15 mouse cellular contexts compared by ENCODE assay signal in the genomic region with DNA sequence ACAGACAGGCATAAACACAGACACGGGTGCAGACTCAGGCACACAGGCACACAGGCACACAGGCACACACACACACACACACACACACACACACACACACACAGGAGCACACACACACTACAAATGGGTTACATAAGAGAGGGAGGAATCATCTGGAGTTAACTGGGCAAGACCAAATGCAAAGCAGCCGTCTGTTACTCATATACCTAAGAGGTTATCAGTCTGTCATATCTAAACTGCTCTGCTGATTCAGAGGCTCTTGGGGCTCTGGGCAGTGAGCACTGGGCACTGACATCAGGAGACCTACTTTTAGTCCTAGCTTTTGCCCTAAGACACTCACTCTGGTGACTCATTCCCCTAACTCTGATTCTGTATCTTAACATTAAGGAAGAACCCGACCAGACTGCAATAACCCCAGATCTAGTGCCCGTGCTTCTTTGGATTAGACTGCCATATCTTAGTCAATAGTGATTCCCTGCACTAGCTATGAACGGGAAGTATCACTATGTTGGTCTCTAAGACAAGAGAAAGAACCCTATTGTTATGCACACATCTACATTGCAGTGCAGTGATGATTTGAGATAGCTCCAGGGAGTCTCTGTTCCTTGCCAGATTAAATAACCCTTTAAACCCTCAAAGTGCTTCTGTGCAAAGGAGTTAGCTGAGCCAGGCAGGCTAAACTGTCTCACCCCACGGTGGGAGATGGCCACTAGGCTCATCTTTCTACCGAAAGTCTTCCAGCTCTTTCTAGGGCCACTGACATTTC.
DNase-seq lines count a peak whose midpoint lies in the region; ATAC-seq and TF ChIP-seq lines count a peak whose summit lies in the region.
"Had no signal": no experiment of that assay in that cellular context is flagged by ENCODE, and none has a peak within 500 bp of the region (broad histone marks: within the 10 kb centered on the region; RNA-seq: fewer than 3 reads in every experiment).

No protein-coding gene starts in this region.

- peak; percentile 18 for DNase-seq in adrenal gland, adult 2 months
- DNase-seq in adrenal gland, postnatal 10 days = no peak
- no peak for DNase-seq in kidney, postnatal 4 days
- peak; percentile 10 for DNase-seq in c-Kit-positive CD71-negative TER-119-negative erythroid progenitor cells, embryonic 14.5 days (ENCODE audit: low read depth)
- no peak for DNase-seq in lung, postnatal 10 days
- DNase-seq in stomach, postnatal 0 days (ENCODE audit: low spot score) = no peak
- DNase-seq: B cell, adult 2 months; cerebellum, adult 11 months; forebrain, postnatal 0 days had no signal

- TF ChIP-seq EP300 in stomach, postnatal 0 days (optimal IDR thresholded peaks at IDR 0.05) = no peak

- H3K9ac ChIP-seq in kidney, embryonic 16.5 days (replicated peaks; ENCODE audit: low read length) = no peak overlapping the region
- no peak overlapping the region for H3K9ac ChIP-seq in heart, embryonic 11.5 days (ENCODE audit: low read depth, low read length)
- no peak overlapping the region for H3K9ac ChIP-seq in stomach, postnatal 0 days (ENCODE audit: low read length)
- H3K9ac ChIP-seq: forebrain, postnatal 0 days; limb, embryonic 13.5 days; liver, embryonic 14.5 days had no signal

- no peaks in the 10 kb centered on the region for H3K4me1 ChIP-seq in kidney, embryonic 16.5 days (ENCODE audit: insufficient read depth, low read length)
- no peaks in the 10 kb centered on the region for H3K4me1 ChIP-seq in heart, embryonic 11.5 days (ENCODE audit: control insufficient read depth, insufficient read depth, low read length)
- H3K4me1 ChIP-seq in stomach, postnatal 0 days (replicated peaks; ENCODE audit: control insufficient read depth, insufficient read depth) = no peaks in the 10 kb centered on the region
- H3K4me1 ChIP-seq: hindbrain, embryonic 10.5 days; limb, embryonic 13.5 days had no signal

- 51% methylated on average over 7 of the region's 7 CpGs for WGBS in kidney, embryonic 16.5 days
- WGBS in heart, embryonic 11.5 days (ENCODE audit: insufficient replicate concordance) = 48% methylated on average over 7 of the region's 7 CpGs
- 47% methylated on average over 7 of the region's 7 CpGs for WGBS in stomach, postnatal 0 days

- TF ChIP-seq CTCF in stomach, postnatal 0 days (IDR thresholded peaks at IDR 0.05; ENCODE audit: low read depth) = no peak

- no peaks in the 10 kb centered on the region for H3K36me3 ChIP-seq in kidney, embryonic 16.5 days (ENCODE audit: insufficient read depth, low read length)
- H3K36me3 ChIP-seq in heart, embryonic 11.5 days (ENCODE audit: control insufficient read depth, insufficient read depth, low read length) = no peaks in the 10 kb centered on the region
- no peaks in the 10 kb centered on the region for H3K36me3 ChIP-seq in stomach, postnatal 0 days (ENCODE audit: control insufficient read depth, insufficient read depth, low read length)
- H3K36me3 ChIP-seq: hindbrain, embryonic 10.5 days; limb, embryonic 13.5 days had no signal

- H3K9me3 ChIP-seq in kidney, embryonic 16.5 days (ENCODE audit: low read length) = no peaks in the 10 kb centered on the region
- no peaks in the 10 kb centered on the region for H3K9me3 ChIP-seq in heart, embryonic 11.5 days (replicated peaks; ENCODE audit: control insufficient read depth, low read length)
- H3K9me3 ChIP-seq in stomach, postnatal 0 days (ENCODE audit: control insufficient read depth, low read length) = no peaks in the 10 kb centered on the region
- H3K9me3 ChIP-seq: hindbrain, embryonic 10.5 days; limb, embryonic 13.5 days had no signal

- no peaks in the 10 kb centered on the region for H3K27me3 ChIP-seq in kidney, embryonic 16.5 days (ENCODE audit: insufficient read depth, low read length)
- no peaks in the 10 kb centered on the region for H3K27me3 ChIP-seq in heart, embryonic 11.5 days (ENCODE audit: control insufficient read depth, insufficient read depth, low read length)
- no peaks in the 10 kb centered on the region for H3K27me3 ChIP-seq in stomach, postnatal 0 days (ENCODE audit: control insufficient read depth, insufficient read depth, low read length)
- H3K27me3 ChIP-seq: limb, embryonic 13.5 days had no signal

- ATAC-seq in kidney, embryonic 16.5 days (ENCODE audit: low FRiP score, low TSS enrichment) = peak; percentile 71; the same call in 1 of the 2 replicates
- no peak for ATAC-seq in heart, embryonic 11.5 days (replicated peaks; ENCODE audit: insufficient number of reproducible peaks, low FRiP score, low TSS enrichment)
- ATAC-seq in stomach, postnatal 0 days (ENCODE audit: low FRiP score, low TSS enrichment) = no peak
- ATAC-seq: lung, postnatal 0 days had no signal

- no peak overlapping the region for H3K4me2 ChIP-seq in kidney, embryonic 16.5 days (replicated peaks; ENCODE audit: low read depth, low read length)
- H3K4me2 ChIP-seq in heart, embryonic 11.5 days = no peak overlapping the region
- H3K4me2 ChIP-seq in stomach, postnatal 0 days (replicated peaks; ENCODE audit: low read depth) = no peak overlapping the region
- H3K4me2 ChIP-seq: limb, embryonic 13.5 days had no signal

- H3K4me3 ChIP-seq in kidney, embryonic 16.5 days (ENCODE audit: low read length) = no peak overlapping the region
- H3K4me3 ChIP-seq in heart, embryonic 11.5 days (ENCODE audit: low read depth, low read length) = no peak overlapping the region
- no peak overlapping the region for H3K4me3 ChIP-seq in stomach, postnatal 0 days (ENCODE audit: low read depth, low read length)
- H3K4me3 ChIP-seq: hindbrain, embryonic 10.5 days; limb, embryonic 13.5 days had no signal

- H3K27ac ChIP-seq in kidney, embryonic 16.5 days (ENCODE audit: low read length) = no peak overlapping the region
- no peak overlapping the region for H3K27ac ChIP-seq in heart, embryonic 11.5 days (ENCODE audit: low read depth, low read length)
- H3K27ac ChIP-seq in stomach, postnatal 0 days (replicated peaks) = no peak overlapping the region
- H3K27ac ChIP-seq: hindbrain, embryonic 10.5 days; limb, embryonic 13.5 days; liver, embryonic 14.5 days had no signal

Comparison
In these comparisons a context has a peak if more than half of its experiments do, and no peak if none do; other contexts are left out.
1. DNase-seq: peak in adrenal gland, adult 2 months (single experiment) and c-Kit-positive CD71-negative TER-119-negative erythroid progenitor cells, embryonic 14.5 days (single experiment); none in adrenal gland, postnatal 10 days (single experiment), kidney, postnatal 4 days (0 of 2), lung, postnatal 10 days (single experiment) and stomach, postnatal 0 days (single experiment).